Mouse (Mus musculus) 3T3-L1 (cell line): Measurements from ENCODE around the gene Nat14.

Source experiments
- DNase-seq: peaks from one replicate; pipeline ENCODE4 v3.0.0-alpha.2; 2015; ENCODE audit warnings: low read depth, low spot score

Nat14 gene

GRCm38 (mm10) chr7:4920496-4920895, 1.3 kb upstream of the Nat14 start:
- DNase-seq = no peak

GRCm38 (mm10) chr7:4920976-4921823, 628 bp upstream of the Nat14 start:
- DNase-seq = no peak

GRCm38 (mm10) chr7:4922508-4922907, 680 bp downstream of the Nat14 start:
- no peak for DNase-seq

GRCm38 (mm10) chr7:4922931-4923565, 1.2 kb downstream of the Nat14 start:
- DNase-seq = no peak

- DNase-seq = peak; percentile 62
Observed at GRCm38 (mm10) chr7:4923586-4924364, 1.9 kb downstream of the Nat14 start.

- DNase-seq = peak; percentile 57
Observed at GRCm38 (mm10) chr7:4924483-4924882, 2.7 kb downstream of the Nat14 start.

- peak; percentile 86 for DNase-seq
Observed at GRCm38 (mm10) chr7:4924891-4925301, 3.1 kb downstream of the Nat14 start.

- DNase-seq = peak; percentile 74
Observed at GRCm38 (mm10) chr7:4925441-4926381, 3.9 kb downstream of the Nat14 start, which contains the start of gene Ssc5d. Gene Ssc5d, plus strand, starts transcription at chr7:4925785.

GRCm38 (mm10) chr7:4926849-4927248, 5.0 kb downstream of the Nat14 start:
- no peak for DNase-seq

GRCm38 (mm10) chr7:4927711-4928110, 5.9 kb downstream of the Nat14 start:
- no peak for DNase-seq

GRCm38 (mm10) chr7:4928323-4928722, 6.5 kb downstream of the Nat14 start:
- DNase-seq = no peak

- no peak for DNase-seq
Observed at GRCm38 (mm10) chr7:4933103-4933502, 11.3 kb downstream of the Nat14 start.

- DNase-seq = peak; percentile 42
Observed at GRCm38 (mm10) chr7:4934160-4934914, 12.5 kb downstream of the Nat14 start.

- DNase-seq = no peak
Observed at GRCm38 (mm10) chr7:4936832-4937231, 15.0 kb downstream of the Nat14 start.

- DNase-seq = no peak
Observed at GRCm38 (mm10) chr7:4937392-4937791, 15.6 kb downstream of the Nat14 start.

- peak; percentile 79 for DNase-seq
Observed at GRCm38 (mm10) chr7:4938456-4938855, 16.6 kb downstream of the Nat14 start.

- peak; percentile 78 for DNase-seq
Observed at GRCm38 (mm10) chr7:4940068-4940479, 18.2 kb downstream of the Nat14 start.

GRCm38 (mm10) chr7:4942673-4943072, 20.8 kb downstream of the Nat14 start:
- no peak for DNase-seq

- DNase-seq = peak; percentile 91
Observed at GRCm38 (mm10) chr7:4943223-4943815, 21.5 kb downstream of the Nat14 start.

GRCm38 (mm10) chr7:4947855-4948254, 26.0 kb downstream of the Nat14 start:
- DNase-seq = peak; percentile 65
